Mouse (Mus musculus): ENCODE measurements around the gene Pou4f2.

Gene Pou4f2

GRCm38 (mm10) chr8:78436071-78436651 is at the start of gene Pou4f2:
Pou4f2 (minus strand) TSS chr8:78436645.
- peak; percentile 42 for DNase-seq

DNA sequence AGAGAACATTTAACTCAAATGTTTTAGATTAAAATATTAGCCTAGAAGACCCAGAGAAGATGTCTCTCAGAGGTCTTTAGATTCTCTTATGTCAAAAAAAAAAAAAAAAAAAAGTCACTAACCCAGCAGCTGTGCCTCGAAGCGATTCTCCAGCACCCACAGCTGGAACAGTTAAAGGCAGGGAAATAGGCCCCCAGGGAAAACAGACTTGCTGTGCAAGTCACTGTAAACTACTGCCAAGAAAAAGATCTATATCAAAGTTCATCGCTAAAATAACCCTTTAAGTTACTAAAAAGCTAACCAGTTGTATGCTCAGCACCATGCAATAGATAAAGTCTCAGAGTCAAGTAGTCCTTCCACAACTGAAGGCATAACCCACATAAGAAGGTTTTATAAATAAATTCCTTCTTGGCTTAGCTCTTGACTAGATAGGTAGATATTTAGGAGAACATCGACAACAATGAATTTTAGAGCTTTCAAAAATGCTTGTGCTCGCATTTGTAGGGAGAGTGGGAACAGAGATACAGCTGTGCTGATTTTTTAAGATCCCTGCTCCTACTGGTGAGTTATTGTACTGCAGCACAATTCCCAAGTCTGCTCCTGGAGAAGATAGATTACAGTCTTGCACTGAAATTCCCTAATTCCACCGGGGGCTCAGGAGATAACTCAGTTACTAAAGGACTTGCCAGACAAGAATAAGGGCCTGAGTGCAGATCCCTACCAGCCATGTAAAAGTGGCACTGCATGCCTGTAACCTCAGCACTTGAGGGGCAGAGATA is 40.8 kb upstream of the Pou4f2 start:
- DNase-seq: no peak

DNA sequence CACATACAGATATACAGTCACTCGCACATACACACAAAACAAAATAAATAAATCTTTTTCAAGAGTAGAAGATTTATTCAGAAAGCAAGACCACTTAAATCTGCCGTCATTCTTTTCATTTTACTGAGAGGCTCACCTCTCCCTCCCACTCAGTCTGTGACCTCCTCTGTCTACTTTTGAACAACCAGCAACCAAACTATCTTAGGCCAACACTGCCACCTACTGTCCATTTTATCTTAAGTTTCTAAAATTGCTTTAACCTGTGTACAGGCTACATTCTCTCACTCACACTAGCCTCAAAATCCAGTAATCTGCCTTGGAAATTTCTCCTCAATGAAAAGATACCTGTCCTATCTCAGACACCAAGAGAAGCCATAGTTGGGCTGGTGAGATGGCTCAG is 31.4 kb upstream of the Pou4f2 start:
- no peak for DNase-seq

- DNase-seq: no peak
Observed at GRCm38 (mm10) chr8:78463941-78464340, 27.5 kb upstream of the Pou4f2 start.

GRCm38 (mm10) chr8:78456441-78456840 is 20.0 kb upstream of the Pou4f2 start:
- no peak for DNase-seq

DNA sequence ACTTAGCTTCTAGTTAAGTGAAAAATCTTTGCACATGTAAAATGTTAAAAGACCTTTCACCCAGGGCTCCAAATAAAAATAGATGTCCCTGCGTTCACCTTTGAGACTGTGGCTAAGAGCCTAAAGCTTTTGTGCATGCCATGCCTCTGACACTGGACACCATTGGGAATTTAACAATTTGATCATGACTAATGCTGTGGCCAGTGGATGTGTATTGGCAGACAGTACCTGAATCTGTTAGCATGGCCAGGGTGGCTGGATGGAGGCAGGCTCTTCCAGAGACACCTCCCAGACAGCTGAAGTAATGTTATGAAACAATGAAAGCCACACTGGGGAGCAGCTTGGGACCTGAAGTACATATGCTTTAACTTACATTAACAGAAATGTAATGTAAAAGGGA is 6.3 kb upstream of the Pou4f2 start:
- no peak for DNase-seq

DNA sequence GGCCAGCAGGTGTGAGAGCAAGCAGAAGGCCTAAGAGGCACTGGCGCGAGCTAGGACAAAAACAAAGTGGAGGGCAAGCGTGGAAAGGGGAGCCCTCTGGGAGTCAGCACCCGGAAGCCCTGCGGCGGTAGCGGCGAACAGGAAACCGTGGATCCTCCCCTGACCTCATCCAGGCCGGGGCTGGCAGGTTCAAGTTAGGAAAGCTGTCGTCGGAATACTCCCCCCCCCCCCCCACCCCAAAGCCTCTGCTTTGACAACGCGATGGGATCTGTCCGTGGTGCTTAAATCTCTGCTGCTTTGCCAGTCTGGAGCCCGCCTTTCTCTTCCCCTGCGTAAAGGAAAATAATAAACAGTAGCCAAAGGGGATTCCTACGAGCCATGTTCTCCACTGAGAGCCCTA is 1.7 kb upstream of the Pou4f2 start:
- peak; percentile 20 for DNase-seq

DNA sequence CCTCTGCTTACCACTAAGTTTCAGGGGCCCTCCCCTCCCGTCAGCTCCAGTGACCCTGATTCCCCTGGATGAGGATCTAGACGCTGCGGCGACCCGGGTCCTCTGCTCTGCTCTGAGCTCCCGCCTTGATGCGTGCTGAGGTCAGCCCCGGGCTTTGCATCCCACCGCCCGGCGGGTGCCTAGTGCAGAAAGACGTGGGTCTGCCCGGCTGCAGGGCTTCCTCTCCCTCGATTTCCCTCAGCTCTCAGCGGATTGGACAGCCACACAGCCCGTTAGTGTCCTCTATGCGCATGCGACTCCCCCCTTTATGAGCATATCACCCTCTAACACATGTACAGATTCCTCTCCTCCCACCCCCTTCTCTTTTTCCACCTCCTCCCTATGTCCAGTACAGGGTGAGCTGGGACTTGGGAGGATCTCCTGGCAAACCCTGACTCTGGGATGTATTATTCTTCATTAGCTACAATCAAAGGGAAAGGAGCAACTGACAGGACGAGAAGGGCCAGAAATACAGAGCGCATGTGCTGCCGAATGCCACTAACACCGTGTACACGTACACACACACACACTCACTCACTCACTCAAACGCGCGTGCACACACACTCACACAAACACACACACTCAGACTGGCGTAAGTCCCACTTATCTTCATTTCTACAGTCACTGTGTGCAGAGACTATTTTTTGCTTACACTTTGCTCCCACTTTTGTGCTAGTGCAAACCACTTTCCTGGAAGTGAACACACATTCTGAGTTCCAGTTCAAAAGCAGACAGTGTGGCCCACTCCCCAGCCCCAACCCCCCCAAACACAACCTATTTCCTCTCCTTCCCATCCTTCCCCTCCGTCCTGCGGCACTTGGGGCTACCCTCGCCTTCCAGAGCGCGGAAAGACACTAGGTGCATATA is 948 bp upstream of the Pou4f2 start:
- DNase-seq: no peak

GRCm38 (mm10) chr8:78436661-78437060 is 216 bp upstream of the Pou4f2 start:
- no peak for DNase-seq

DNA sequence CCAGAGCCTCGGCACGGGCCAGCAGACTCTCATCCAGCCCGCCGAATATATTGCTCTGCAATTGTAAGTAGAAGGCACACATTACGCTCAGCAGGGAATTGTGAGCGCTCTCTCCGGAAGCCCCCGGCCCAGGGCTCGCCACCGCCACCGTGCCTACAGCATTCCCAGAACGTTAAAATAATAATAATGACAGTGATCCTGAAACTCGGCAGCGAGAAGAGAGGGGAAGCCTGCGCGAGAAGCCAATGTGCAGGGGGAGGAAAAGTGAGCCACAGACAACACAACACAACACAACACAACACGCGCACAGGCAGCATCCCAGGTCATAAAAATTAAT is 853 bp downstream of the Pou4f2 start:
- DNase-seq: no peak

GRCm38 (mm10) chr8:78434823-78435623 is 1.4 kb downstream of the Pou4f2 start:
- DNase-seq: peak; percentile 9

GRCm38 (mm10) chr8:78434340-78434739 is 2.1 kb downstream of the Pou4f2 start:
- DNase-seq: no peak

DNA sequence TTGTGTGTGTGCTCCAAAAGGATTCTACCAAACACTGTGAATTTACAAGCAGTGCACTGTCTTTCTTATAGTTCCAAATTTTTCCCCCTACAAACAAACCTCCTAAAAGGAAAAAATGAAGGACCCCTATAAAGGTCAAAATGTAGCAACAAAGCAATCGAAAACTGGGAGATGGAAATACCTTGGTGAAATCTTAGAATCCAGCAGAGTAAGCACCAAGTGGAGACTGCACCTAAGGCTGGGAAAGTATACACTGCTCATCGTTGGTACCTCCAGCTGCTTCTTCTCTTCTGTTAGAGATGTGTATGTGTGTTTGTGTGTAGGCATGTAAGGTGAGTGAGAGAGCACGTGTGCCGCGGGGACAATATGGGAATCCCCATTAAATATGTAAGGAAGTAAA is 3.1 kb downstream of the Pou4f2 start:
- DNase-seq: no peak

GRCm38 (mm10) chr8:78432451-78432850 is 4.0 kb downstream of the Pou4f2 start:
- no peak for DNase-seq

GRCm38 (mm10) chr8:78431356-78431755 is 5.1 kb downstream of the Pou4f2 start:
- DNase-seq: peak; percentile 43

GRCm38 (mm10) chr8:78428148-78428547 is 8.3 kb downstream of the Pou4f2 start:
- no peak for DNase-seq

DNA sequence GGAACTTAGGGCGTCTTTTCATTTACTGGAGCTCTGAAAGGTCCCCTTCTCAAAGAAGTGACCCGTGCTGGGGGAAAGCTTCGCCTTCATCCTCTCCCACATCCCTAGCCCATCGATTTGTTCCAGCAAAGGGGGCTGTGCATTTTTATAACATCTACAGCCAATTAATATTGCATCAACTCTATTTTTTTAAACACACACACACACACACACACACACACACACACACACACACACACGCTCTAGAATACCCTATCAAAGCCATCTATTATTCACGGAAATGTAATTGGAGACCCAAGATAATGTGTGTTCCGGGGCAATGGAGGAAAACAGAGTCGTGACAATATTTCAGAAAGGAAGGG is 8.7 kb downstream of the Pou4f2 start:
- DNase-seq: no peak

GRCm38 (mm10) chr8:78426875-78427768 is 9.3 kb downstream of the Pou4f2 start:
- DNase-seq: no peak

DNA sequence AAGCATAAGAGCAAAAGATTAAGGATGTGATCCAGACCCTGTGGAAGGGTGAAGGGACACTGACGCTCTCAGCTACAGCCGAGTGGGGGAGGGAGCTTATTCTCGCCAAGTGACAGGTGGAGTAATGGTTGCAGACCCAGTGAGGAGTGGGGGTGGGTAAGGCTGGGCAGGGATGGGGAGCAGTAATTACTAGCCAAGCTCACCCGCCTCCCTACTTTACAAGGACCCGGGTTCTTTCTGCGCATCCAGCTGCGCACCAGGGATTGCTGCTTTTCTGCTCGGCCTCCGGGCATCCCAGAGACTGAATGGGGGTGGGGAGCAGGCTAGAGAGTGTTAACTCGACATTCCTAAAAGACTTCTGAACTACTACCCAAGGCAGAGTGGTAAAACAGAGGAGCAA is 10.0 kb downstream of the Pou4f2 start:
- DNase-seq: no peak

- DNase-seq: no peak
Observed at GRCm38 (mm10) chr8:78423937-78424336, 12.5 kb downstream of the Pou4f2 start.

GRCm38 (mm10) chr8:78420101-78420503 is 16.3 kb downstream of the Pou4f2 start:
- DNase-seq: no peak

DNA sequence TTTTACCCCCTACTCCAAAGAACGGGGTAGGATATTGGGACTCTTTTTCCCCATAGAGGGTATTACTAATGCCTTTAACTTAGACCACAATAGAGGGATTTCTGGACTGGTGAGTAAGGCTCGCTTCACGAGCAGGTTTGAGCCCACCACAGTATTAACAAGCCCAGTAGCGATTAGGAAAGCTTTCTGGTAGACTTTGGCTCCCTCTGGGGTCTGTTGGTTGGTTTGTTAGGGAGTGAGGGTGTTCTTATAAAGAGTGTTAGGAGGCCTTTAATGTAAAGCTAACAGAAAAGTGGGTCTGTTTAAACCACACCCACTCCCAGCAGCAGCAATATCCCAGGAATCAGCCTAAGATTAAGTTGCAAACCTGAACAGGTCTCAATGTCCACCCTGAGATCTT is 17.2 kb downstream of the Pou4f2 start:
- no peak for DNase-seq

All from thymus, postnatal 4 days (tissue).